Mouse (Mus musculus) thymus, adult 2 months (tissue): Measurements from ENCODE around the gene Skint4. TPM values are rescaled to one million over a fixed set of nuclear protein-coding genes. Genes with fewer than 3 reads are reported as not detected.

ENCODE experiments used
- DNase-seq: peaks from one replicate; pipeline ENCODE4 v3.0.0; 2021
- H3K27ac ChIP-seq: fragments of 200-500 bp; 2 replicates; pipeline ENCODE4 v1.5.1; 2012; ENCODE audit warnings: low read length, control low read depth; ENCODE audit not compliant: control insufficient read depth, insufficient read depth
- H3K27me3 ChIP-seq: fragments of 200-500 bp; 2 replicates; pipeline ENCODE4 v1.6.1; 2012; ENCODE audit warnings: mild to moderate bottlenecking, low read length, moderate library complexity, mixed read lengths; ENCODE audit not compliant: control insufficient read depth, insufficient read depth
- H3K36me3 ChIP-seq: fragments of 200-500 bp; 2 replicates; pipeline ENCODE4 v1.6.1; 2012; ENCODE audit warnings: mild to moderate bottlenecking, low read length, moderate library complexity; ENCODE audit not compliant: control insufficient read depth, insufficient read depth
- H3K4me1 ChIP-seq: fragments of 200-500 bp; replicated peaks from 2 replicates; pipeline ENCODE4 v1.6.1; 2012; ENCODE audit warnings: low read length; ENCODE audit not compliant: control insufficient read depth, insufficient read depth
- H3K4me3 ChIP-seq: fragments of 200-500 bp; 2 replicates; pipeline ENCODE4 v1.5.1; 2012; ENCODE audit warnings: mild to moderate bottlenecking, low read length, control low read depth, moderate library complexity; ENCODE audit not compliant: control insufficient read depth, insufficient read depth
- CTCF ChIP-seq: fragments of 200-500 bp; IDR thresholded peaks from 2 replicates; pipeline ENCODE4 v1.5.1; 2012; ENCODE audit warnings: mild to moderate bottlenecking, control low read depth, low read length, moderate library complexity, borderline replicate concordance; ENCODE audit not compliant: control insufficient read depth, poor library complexity, insufficient read depth; ENCODE audit errors: extremely low read depth
- POLR2A ChIP-seq: fragments of 200-500 bp; IDR thresholded peaks from 2 replicates; pipeline ENCODE4 v1.6.1; 2012; ENCODE audit warnings: mild to moderate bottlenecking, low read length, control low read depth, moderate library complexity; ENCODE audit not compliant: control insufficient read depth, poor library complexity, insufficient read depth; ENCODE audit errors: extremely low read depth
- polyA plus RNA-seq: library from polyadenylated mRNA; depleted of rRNA; stranded (reverse); fragments of >200 nt; gene quantifications from 2 replicates; pipeline ENCODE4 v1.2.3, GENCODE M21; 2012; rRNA removed

The Skint4 gene
- 0.43 and 0.70 TPM in 2 replicates for polyA plus RNA-seq

- no peaks in the 10 kb centered on the region for H3K27me3 ChIP-seq
- no peak within 1 kb of the TSS for H3K27ac ChIP-seq
- H3K36me3 ChIP-seq: no peaks in the 10 kb centered on the region
- TF ChIP-seq CTCF (no peak), POLR2A (no peak)
- no peak for DNase-seq
- no peak within 1 kb of the TSS for H3K4me3 ChIP-seq
- H3K4me1 ChIP-seq: no peaks in the 10 kb centered on the region
These were observed at the start of gene Skint4 for GRCm38 (mm10) chr4:112071716-112072115. TSS of gene Skint4 (plus strand) at chr4:112072016.

Other genes starting within 250 kb of the Skint4 start
- gene Slc5a9, start 169.1 kb upstream of the Skint4 start, polyA plus RNA-seq: 20.8 and 104 TPM in 2 replicates
- 0.92 and 2.1 TPM in 2 replicates for gene Skint8, start 152.6 kb upstream of the Skint4 start, polyA plus RNA-seq
- gene Skint7, start 99.1 kb upstream of the Skint4 start, polyA plus RNA-seq: 2.7 and 3.8 TPM in 2 replicates
- 1.6 and 1.8 TPM in 2 replicates for gene Skint1, start 65.7 kb upstream of the Skint4 start, polyA plus RNA-seq
- gene Skint3, start 160.2 kb downstream of the Skint4 start, polyA plus RNA-seq: 0.57 and 0.98 TPM in 2 replicates